Mouse (Mus musculus) cerebellum, adult 11-12 months (tissue): ENCODE measurements around the gene Lhx6.

Experiments used
- DNase-seq: peaks from one replicate; pipeline ENCODE4 v3.0.0; 2022

Gene Lhx6

DNA sequence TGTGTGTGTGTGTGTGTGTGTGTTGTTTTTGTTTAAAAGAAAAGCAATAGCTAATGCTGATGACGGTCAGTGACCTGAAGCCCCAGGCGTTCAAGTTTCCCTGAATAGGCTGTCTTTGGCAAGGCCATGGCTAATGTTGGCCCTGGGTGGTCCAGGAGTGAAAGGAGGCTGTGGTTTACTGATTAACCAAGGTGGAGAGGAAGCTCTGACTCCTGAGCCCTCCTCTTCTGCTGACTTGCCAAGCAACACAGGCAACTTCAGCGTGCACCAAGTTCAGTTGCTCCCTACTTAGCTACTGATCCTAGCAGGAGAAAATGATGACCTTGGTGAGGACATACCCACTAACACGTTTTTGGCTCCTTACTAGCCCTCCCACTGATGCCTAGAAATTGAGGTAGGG is 12.5 kb downstream of the Lhx6 start:
- no peak for DNase-seq

GRCm38 (mm10) chr2:36090853-36091741 is 14.1 kb downstream of the Lhx6 start:
- DNase-seq = no peak

- DNase-seq = no peak
Measured at GRCm38 (mm10) chr2:36089190-36089589, 16.0 kb downstream of the Lhx6 start.

DNA sequence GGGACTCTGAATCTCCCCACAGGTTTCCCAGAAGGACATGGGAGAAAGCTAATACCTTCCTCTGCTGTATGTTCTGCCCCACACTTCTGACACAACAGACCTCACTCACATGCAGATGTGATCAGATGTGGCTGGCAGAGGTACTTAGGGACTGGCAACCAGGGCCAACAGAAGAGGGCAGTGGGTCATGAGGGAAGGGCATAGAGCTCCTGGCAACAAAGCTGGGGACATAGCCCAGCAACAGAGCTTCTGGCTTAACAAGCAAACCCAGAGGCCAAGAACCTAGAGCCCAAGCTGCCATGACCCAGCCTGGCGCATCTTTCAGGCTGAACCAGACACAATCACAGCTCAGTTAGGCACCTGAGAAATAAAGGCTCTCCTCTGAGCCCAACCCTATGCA is 20.2 kb downstream of the Lhx6 start:
- no peak for DNase-seq

- no peak for DNase-seq
Measured at GRCm38 (mm10) chr2:36082802-36083580, 22.2 kb downstream of the Lhx6 start.

- DNase-seq = no peak
Measured at GRCm38 (mm10) chr2:36081446-36081845, 23.8 kb downstream of the Lhx6 start.

DNA sequence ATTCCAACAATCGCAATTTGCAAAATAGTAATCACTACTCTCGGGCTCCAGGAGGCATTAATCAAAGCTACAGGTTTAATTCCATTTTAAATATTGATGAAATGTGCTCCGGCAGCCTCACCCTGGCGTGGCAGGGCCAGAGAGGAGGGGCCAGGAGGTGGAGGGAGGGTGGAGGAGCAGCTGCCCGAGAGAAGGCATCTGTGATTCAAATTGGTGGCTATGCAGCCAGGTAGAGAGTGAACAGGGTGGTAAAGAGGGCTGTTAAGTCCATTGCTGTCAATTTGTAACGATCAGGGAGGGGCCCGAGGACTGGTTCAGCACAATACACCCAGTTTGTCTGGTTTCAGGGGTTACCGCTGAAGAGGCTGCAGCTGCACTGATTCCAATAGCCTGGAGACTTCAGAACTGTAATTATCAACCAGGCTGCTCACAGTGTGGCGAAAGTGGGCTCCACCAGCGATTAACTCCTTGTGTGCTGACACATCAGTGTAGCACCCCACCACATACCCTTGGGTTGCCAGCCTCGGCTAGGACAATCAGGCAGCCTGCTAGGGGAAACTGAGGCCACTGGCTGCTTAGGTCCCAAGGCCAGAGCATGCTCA is 27.9 kb downstream of the Lhx6 start:
- no peak for DNase-seq

DNA sequence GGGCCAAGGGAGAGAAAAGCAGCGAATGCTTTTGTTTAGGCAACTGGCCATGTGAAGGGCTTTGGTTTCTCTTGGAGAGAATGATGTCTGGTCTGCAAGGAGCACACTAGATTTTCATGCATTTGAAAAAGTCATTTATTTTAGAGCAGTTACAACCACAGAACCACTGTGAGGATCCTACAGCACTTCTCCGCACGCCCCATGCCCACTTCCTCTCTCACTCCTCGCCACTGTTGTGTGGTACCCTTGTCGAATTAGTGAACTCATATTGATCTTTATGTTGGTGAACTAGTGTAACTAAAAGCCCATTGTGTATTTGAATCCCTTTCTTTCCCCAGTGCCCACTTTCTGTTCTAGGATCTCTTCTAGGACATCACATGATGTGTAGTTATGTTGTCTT is 30.0 kb downstream of the Lhx6 start:
- DNase-seq = no peak

DNA sequence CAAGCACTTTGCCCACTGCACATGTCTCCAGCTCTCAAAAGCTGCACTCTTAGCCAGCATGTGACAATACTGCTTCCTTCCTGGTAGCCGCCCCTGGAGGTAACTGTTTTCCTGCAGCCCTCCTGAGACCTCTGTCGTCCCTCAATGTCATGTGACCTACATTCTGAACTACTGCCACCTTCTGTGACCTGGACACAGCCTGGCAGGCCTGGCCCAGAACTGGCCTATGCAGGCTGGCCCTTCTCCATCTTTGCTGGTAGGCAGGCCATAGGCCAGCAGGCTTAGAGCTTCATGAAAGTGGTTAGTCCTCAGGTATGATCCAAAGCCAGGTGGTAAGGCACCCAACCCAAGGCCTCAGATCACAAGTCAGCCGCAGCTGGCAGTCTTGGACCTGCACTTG is 31.4 kb downstream of the Lhx6 start:
- DNase-seq = no peak

DNA sequence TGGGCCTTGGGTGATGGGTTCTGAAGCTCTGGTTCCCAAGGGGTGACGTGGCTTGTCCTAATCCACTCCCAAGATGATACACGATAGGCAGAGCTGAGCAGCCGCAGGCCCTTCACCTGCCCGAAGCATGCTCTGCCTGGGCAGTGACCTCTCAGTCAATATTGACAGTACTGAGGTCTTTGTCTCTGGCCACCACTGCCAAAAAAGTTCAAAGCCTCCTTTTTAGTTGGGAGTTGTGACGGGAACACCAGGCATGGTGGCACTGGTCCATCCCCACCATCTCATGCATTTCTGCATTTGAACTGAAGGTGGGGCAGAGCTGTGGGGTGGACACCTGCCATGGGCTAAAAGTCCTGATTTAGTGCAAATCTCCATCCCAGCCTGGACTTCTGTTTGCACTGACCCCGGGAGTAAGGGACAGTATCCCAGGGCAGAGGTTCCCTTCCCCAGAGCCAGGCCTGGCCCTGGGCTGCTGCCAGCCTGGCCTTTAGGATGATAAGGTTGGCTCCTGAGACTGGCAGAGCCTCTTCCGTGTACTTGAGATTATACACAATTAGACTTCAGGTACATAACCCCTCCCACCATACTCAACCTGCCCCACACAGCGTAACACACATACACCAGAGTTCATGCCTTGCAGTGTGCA is 33.4 kb downstream of the Lhx6 start:
- no peak for DNase-seq

GRCm38 (mm10) chr2:36067132-36067531 is 38.1 kb downstream of the Lhx6 start:
- DNase-seq = no peak

GRCm38 (mm10) chr2:36061409-36061808 is 43.8 kb downstream of the Lhx6 start:
- no peak for DNase-seq

DNA sequence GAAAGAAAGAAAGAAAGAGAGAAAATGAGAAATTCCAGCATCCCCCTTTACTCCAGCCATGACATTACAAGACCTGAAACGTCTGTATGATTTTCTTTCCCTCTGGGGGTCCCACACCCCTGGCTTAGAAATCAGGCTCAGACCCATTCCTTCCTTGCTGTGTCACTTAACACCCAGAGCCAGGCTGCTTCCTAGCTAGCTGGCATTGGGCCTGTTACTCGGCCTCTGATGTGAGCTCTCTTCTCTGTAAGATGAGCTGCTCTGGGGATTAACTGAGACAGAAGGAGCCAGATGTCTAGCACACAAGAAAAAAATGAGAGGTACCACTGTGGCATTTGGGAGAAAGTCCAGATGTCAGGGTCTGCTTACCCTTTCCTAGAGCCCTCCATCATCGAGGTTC is 49.0 kb downstream of the Lhx6 start:
- DNase-seq = no peak

GRCm38 (mm10) chr2:36053249-36053648 is 52.0 kb downstream of the Lhx6 start:
- no peak for DNase-seq

GRCm38 (mm10) chr2:36049567-36049954 is 55.6 kb downstream of the Lhx6 start:
- DNase-seq = no peak

DNA sequence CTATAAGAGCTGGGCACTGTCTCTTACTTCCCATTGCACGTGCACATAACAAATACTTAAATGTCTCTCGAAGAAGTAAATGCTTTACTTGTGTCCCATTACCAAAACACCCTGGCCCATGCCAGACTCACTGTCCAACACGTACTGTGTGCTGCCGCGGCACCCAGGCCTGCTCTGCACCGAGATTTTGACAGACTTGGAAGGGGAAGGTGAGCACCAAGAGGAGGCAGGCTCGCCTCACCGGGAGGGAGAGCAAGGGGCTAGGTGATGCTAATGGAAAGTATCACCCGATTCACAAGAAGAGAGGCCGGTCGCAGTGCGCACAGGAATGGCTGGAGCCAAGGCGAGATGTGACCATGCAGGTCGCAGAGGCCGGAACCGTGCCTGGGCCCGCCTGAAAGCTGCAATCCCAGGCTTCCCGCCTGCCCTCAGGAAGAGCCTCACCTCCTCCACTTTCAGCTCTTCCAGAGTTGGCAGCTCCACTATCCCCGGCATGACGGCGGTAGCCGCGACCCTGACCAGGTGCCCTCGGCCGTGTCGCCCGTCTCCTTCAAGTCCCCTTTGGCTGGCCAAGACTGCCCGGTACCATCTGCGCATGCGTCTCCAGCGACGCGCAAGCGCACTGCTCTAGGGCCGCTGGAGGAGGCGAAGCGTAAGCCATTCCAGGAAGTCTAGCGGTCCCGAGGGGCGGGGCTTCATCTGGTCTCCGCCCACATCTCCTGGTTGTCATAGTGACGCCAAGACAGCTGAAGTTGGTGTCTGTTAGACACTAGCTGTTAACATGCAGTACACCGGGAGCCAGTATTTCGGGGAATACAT is 56.3 kb downstream of the Lhx6 start, which contains the start of the genes Ndufa8 and Morn5:
Gene Ndufa8, minus strand, starts transcription at position 659 of the 819 bp plus-strand sequence.
Gene Morn5, plus strand, starts transcription at position 711 of the 819 bp plus-strand sequence.
- DNase-seq = peak; percentile 98

GRCm38 (mm10) chr2:36048164-36048563 is 57.0 kb downstream of the Lhx6 start:
- DNase-seq = no peak

GRCm38 (mm10) chr2:36040872-36041271 is 64.3 kb downstream of the Lhx6 start:
- no peak for DNase-seq

DNA sequence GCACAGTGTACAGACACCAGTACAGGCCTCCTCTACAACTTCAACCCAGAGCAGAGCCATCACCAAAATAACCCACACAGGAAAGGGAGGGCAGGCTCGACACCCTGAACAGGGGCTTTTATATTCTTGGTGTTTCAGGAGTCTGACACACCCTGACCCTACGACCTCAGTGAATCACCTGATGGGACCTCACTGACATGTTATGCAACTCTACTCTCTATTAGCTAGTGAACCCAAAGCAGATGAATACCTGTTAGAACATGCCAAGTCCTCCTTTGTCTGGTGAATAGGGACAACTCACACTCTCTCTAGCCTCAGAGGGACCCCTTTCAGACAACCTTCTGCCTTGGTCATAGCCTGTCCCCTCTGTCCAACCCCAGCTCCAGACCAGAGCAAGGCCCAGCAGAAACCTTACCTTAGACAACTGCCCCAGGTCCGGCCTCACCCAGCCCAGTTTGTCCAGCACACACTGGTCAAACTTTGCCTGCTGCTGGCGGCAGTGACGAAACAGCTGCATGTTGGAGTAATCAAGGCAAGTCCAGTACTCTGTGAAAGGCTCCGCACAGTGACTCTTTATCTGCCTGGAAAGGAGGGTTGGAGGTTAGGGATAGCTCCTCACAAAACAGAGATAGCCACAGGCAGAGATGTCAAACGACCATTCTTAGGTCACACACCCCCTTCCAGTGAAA is 65.8 kb downstream of the Lhx6 start:
- no peak for DNase-seq

- no peak for DNase-seq
Measured at GRCm38 (mm10) chr2:36035413-36036081, 69.7 kb downstream of the Lhx6 start.

DNA sequence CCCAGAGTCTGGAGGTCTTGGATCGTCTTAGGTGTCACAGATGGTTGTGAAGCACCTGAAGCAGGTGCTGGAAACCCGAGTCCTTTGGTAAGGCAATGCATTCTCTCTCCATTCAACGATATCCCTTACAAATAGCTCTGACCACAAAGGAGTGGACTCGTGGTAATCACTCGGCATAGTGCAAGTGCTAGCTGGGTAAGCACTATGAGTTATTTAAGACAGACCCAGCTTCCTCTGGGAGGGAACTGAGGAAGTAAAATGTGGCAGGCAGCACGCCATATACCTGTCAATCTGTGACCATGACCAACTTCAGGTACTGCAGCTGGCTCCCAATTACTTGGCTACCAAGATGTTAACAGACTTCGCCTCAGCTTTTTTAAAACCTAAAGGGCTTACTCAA is 70.3 kb downstream of the Lhx6 start:
- no peak for DNase-seq
